Mouse (Mus musculus): ENCODE measurements around the gene Wfs1.
A peak's percentile ranks its signal among the peaks of the same experiment; 100 is the strongest.
"Not testable (repeated sequence)": the region's sequence is repeated elsewhere in the genome, so short reads cannot be mapped to it uniquely, and the experiment has no call there.

Wfs1 gene

GRCm38 (mm10) chr5:36986617-36987016 lies 2.4 kb downstream of the Wfs1 start:
- DNase-seq (ENCODE audit: low spot score) = no peak

GRCm38 (mm10) chr5:36982271-36982670 lies 6.7 kb downstream of the Wfs1 start:
- no peak for DNase-seq (ENCODE audit: low spot score)

GRCm38 (mm10) chr5:36979631-36980030 lies 9.4 kb downstream of the Wfs1 start:
- DNase-seq (ENCODE audit: low spot score) = no peak

GRCm38 (mm10) chr5:36979001-36979400 lies 10.0 kb downstream of the Wfs1 start:
- DNase-seq (ENCODE audit: low spot score) = no peak

GRCm38 (mm10) chr5:36977809-36978208 lies 11.2 kb downstream of the Wfs1 start:
- DNase-seq (ENCODE audit: low spot score) = no peak

- no peak for DNase-seq (ENCODE audit: low spot score)
Observed at GRCm38 (mm10) chr5:36975336-36975735, 13.7 kb downstream of the Wfs1 start.

GRCm38 (mm10) chr5:36971587-36971986 lies 17.4 kb downstream of the Wfs1 start:
- DNase-seq (ENCODE audit: low spot score) = no peak

GRCm38 (mm10) chr5:36960501-36960900 lies 28.5 kb downstream of the Wfs1 start:
- no peak for DNase-seq (ENCODE audit: low spot score)

GRCm38 (mm10) chr5:36958837-36959236 lies 30.2 kb downstream of the Wfs1 start:
- no peak for DNase-seq (ENCODE audit: low spot score)

- no peak for DNase-seq (ENCODE audit: low spot score)
Observed at GRCm38 (mm10) chr5:36955366-36955765, 33.6 kb downstream of the Wfs1 start.

GRCm38 (mm10) chr5:36952311-36952710 lies 36.7 kb downstream of the Wfs1 start:
- no peak for DNase-seq (ENCODE audit: low spot score)

GRCm38 (mm10) chr5:36950871-36951270 lies 38.1 kb downstream of the Wfs1 start:
- no peak for DNase-seq (ENCODE audit: low spot score)

GRCm38 (mm10) chr5:36948831-36949230 lies 40.2 kb downstream of the Wfs1 start:
- no peak for DNase-seq (ENCODE audit: low spot score)

- DNase-seq (ENCODE audit: low spot score) = no peak
Observed at GRCm38 (mm10) chr5:36946445-36946844, 42.6 kb downstream of the Wfs1 start.

GRCm38 (mm10) chr5:36945713-36946112 lies 43.3 kb downstream of the Wfs1 start:
- DNase-seq (ENCODE audit: low spot score) = no peak

GRCm38 (mm10) chr5:36945102-36945701 lies 43.8 kb downstream of the Wfs1 start:
- peak; percentile 40 for DNase-seq (ENCODE audit: low spot score)

GRCm38 (mm10) chr5:36944552-36944951 lies 44.5 kb downstream of the Wfs1 start:
- no peak for DNase-seq (ENCODE audit: low spot score)

- DNase-seq (ENCODE audit: low spot score) = no peak
Observed at GRCm38 (mm10) chr5:36942446-36942845, 46.6 kb downstream of the Wfs1 start.

- not testable (repeated sequence) for DNase-seq (ENCODE audit: low spot score)
Observed at GRCm38 (mm10) chr5:36938991-36939390, 50.0 kb downstream of the Wfs1 start.

- no peak for DNase-seq (ENCODE audit: low spot score)
Observed at GRCm38 (mm10) chr5:36938021-36938420, 51.0 kb downstream of the Wfs1 start.

GRCm38 (mm10) chr5:36936548-36936947 lies 52.5 kb downstream of the Wfs1 start:
- DNase-seq (ENCODE audit: low spot score) = no peak

GRCm38 (mm10) chr5:36935486-36936473 lies 53.2 kb downstream of the Wfs1 start:
- DNase-seq (ENCODE audit: low spot score) = no peak

- DNase-seq (ENCODE audit: low spot score) = no peak
Observed at GRCm38 (mm10) chr5:36933383-36933782, 55.6 kb downstream of the Wfs1 start.
